Mouse (Mus musculus) lung, postnatal 25 days (tissue): ENCODE data around the gene Hhat.

ENCODE experiments used
- DNase-seq: peaks from one replicate; pipeline ENCODE4 v3.0.0; 2022; ENCODE audit warnings: low spot score

Hhat gene

DNA sequence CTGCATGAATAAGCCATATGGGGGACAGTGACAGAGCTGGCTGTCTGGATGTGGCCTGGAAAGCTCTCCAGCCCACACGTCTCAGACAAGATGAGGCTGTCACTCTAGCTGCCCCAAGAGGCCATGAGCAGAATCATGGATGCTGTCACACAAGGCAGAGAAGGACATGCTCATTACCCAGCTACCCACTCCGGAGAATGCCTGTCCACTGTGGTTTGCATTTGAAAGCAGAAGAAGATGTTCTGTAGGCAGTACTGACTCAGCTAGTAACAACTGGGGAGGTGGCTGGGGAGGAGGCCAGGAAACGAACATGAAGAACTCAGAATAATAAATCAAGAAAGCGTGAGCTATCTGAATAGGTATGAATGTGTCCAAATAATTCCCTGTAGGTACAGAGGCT, 215.5 kb downstream of the Hhat start:
- no peak for DNase-seq

DNA sequence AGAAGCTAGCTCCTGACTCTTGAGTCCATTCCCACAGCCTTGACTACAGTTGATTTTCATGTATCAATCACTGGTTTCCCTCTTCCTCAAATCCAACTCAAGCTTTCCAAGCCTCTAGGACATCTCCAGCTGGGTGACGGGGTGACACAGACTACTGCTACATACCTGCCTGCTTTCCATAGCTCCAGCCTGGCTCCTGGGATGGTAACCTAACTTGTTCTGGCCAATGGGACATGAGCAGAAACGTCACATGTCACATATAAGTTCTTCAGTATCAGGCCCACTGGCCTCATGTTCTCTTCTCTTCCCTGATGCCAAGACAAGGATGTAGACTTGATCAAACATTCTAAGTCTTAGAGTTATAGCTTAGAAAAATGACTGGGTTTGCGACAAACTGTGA, 220.5 kb downstream of the Hhat start:
- DNase-seq, result no peak

DNA sequence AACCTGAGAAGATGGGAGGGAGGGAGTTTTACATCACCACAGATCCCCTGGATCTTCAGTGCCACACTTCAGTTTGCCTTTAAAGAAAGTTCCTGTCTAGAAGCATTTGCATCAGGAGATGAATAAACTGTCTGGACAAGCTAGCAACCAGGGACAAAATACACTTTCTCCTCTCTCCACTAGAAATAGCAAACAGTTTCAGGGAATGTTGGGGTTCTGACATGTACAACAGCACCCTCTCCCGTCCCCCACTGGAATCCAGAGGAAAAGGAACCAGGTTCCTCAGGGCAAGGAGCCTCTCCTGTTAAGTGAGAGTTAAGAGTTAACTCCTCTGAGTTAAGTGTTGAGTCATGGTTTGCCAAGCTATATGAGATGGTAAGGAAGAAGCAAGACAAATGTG, 224.2 kb downstream of the Hhat start:
- DNase-seq, result no peak

DNA sequence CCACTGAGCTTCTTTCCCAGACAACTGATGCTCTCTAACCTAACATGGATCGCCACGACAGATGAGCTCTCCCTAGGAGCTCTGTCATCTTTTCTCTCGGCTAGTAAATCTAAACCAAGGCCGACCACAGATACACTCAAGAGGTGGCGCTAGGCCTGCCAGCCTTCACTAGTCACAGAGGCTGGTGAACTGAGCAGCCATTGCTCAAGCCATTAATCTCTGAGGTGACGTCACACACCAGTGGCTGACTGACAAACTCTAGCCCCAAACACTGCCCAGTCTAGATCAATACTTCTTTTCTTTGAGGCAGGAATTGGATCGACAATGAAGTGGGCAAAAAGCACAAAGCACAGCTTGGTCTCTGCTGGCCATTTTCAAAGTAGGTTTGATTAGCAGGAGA, 226.1 kb downstream of the Hhat start:
- DNase-seq, result no peak

DNA sequence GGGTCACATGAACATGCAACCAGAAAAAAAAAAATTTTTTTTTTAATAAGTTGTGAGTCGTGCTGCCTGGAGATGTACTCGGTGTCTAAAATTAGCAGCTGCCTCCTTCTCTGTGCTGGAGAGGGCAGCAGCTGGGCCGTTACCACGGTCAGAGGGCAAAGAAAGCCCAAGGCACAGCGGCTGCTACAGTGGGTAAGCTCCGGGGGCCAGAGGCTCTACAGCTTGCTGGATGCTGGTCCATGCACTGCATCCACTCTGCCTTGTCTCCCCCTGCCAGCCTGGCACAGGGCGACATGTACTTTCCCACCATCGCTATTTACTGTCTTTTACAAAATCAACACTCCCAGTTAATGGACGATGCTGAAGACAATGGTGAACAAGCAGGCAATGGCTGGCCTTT, 226.9 kb downstream of the Hhat start:
- DNase-seq, result no peak

DNA sequence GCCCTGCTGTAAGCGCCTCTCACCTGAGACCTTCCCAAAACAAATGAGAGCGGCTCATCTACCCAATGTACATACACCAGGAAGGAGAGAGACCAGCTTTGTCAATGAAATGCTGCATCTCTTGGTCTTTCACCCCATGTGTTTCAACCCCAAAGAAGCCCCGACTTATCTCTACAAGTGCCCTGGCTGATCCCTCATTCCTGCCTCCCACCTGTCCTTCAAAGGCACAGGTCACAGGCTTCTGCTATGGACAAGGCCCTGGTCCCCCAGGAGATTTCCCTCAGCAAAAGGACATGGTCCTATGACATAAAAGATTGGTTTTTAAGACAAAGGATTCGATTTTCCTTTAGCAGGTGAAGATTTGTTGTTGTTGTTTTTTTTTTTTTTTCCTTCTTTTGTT, 227.3 kb downstream of the Hhat start:
- DNase-seq, result no peak

DNA sequence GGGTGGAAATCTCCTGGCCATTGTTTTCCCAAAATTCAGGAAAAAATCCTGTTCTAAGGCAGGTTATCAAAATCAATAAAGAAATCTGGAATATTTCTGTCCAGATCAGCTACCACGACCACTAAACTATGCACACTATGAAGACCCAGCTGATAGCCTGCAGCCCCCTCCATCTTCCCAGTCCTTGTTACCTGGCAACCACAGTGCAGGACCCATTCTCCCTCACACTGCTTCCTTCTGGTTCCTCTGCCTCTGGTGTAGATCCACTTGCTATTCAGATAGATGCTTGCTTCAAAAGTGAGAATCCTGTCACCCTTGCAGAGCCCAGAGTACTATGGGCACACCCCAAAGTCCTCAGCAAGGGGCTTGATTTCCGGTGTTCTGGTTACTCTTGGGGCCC, 228.9 kb downstream of the Hhat start:
- no peak for DNase-seq

DNA sequence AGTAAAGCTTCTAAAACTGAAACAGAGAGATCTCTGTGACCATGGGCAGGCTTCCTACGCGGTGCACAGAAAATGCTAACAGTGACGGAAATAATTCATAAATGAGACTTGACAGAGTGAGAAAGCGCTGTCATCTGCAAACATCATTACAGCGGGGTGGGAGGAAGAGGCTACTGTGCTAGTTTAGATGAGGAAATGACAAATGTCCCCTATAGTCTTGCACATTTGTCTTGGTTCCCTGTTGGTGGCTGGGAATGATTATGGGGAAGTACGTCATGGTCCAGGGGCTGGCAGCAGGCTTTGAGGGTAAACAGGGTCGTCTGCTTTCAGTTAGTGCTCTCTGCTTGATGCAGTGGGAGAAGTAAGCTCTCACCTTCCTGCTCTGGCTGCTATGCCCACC, 233.9 kb downstream of the Hhat start:
- DNase-seq, result peak; percentile 1

DNA sequence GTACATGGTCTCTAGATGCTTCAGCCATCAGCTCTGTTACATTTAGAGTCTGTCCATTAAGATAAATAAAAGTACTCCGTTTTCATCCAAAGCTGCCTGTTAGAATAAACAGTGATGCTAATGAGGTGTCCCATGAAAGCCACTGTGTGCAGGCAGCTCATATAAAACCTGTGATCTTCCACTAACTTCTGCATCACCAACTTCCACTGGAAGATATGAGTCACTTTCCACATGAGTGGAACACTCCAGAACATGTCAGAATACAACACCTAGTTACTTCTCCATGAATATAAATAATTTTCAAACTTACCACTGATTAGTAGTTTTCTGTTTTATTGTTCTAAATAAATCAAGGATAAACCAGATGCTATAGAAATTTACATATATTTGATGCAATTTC, 234.6 kb downstream of the Hhat start:
- DNase-seq, result no peak

DNA sequence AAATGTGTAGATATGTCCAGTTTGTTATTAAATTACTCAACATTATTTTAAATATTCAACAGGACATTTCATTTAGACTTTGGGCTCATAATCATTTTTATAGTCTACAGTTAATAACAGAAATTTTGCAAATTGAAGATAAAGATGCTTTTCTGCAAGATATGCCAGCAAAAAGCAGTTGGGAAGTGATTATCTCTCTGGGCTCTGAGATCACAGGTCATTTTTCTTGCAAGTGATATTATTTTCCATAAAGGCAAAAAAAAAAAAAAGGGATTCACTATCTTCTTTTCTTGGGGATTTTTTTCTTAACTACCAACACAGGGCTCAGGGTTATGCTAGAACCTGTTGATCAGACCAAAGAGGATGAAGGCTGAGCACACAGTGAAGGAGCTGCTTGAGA, 238.0 kb downstream of the Hhat start:
- no peak for DNase-seq

DNA sequence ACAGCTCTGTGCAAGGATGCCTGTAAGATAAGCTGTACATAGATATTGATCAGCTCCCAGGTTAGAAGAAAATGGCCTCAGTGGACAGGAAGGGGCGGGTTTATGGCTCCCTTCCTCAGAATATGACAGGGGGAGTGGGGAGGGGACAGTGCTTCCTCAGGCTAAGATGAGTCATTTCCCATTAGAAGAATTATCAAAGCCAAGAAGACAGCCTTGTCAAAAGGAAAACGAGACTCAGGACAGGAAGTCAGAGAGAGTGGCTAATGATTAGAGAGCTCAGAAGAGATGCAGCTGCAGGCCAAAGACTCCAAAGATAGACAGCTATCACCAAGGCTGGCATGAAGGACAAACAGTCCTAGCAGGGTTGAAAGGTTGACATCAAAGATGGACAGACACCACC, 238.8 kb downstream of the Hhat start:
- peak; percentile 7 for DNase-seq

DNA sequence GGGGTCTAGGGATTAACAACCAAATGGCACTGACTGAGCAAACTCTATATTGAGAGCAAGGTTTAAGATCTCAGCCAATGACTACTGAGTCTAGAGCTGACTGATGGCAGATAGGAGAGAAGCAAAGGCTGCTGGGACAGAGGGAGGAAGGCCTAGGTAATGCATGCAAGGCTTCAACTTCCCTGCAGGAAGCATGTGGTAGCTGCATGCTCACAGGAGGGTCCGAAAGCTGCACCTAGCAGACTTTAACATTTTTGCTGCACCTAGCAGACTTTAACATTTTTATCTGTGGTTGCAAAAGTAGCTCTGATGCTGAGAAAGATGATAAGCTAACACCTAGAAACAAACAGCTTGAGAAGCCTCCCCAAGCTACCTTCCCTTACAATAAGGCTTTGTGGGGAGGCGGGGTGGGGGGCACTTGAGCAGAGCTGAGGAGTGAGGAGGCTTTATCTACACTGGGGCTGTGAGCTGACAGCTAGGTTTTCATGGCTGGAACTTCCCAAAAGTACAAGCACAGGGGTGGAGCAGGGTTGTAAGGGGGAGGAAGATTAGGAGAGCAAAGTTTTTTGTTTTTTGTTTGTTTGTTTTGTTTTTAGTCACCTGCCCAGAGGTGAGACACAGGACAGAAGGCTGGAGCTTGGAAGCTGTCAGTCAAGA, 239.4 kb downstream of the Hhat start:
- no peak for DNase-seq

DNA sequence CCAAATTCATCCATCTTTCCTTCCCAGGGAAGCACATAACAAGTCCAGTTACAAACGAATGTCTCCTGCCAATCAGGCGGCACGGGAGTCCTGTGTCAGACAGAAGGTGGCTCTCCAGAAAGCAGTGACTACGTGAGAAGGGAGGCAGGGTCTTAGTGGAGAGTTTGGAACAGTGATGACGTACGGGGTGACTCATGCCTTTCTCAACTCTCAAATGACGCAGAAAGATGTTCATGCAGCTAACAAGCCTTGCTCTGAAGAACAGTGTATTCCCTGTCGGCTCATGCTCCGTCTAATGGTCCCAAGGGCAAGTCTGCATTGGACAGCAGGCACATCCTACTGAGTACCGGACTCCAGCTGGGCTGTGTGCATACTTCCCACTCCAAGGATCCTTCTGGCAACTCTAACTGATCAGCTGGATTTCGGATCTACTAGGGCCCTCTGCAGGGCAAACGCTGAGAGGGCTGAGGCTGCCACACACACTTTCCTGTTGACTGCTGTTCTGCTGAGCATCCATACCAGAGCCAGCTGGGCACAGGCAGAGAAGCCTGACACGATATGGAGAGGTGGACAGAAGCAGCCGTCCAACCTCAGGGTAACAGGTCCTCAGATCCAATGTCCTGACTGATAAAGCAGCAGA, 245.2 kb downstream of the Hhat start:
- no peak for DNase-seq

DNA sequence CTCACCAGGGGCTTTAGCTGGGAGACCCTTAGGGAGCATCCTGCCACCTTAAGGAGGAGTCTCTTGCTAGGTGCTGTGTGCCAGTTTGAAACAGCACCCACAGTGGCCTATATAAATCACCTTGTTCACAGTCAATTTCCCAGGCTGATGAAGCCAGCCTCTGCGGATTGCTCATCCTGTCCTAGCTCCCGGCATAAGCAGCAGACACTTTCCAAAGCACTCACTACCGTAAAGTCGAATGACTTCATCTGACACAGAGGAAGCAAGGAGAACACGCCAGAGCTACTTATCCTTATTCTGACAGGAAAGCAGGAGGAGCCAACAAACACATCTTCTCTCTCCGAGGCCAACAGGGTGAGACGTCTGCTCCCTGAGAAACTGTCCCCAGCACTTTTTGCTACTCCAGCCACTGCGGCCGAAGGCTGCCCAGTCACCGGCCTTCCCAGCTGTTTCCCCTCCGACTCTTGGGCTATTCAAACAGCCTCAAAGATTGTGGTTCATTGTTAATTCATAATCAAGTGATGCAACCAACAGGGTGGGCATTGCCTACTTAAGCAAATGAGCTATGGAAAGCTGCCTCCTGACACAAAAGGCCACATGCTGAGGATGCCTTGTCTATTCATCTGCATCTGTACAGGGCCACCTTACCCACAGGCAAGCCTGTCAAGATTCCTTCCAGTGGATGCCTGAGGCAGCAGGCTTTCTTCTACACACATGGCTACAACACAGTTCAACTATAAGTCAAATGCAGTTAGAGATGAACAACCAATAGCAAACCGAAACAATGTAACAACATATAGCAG, 248.4 kb downstream of the Hhat start:
- DNase-seq, result no peak

DNA sequence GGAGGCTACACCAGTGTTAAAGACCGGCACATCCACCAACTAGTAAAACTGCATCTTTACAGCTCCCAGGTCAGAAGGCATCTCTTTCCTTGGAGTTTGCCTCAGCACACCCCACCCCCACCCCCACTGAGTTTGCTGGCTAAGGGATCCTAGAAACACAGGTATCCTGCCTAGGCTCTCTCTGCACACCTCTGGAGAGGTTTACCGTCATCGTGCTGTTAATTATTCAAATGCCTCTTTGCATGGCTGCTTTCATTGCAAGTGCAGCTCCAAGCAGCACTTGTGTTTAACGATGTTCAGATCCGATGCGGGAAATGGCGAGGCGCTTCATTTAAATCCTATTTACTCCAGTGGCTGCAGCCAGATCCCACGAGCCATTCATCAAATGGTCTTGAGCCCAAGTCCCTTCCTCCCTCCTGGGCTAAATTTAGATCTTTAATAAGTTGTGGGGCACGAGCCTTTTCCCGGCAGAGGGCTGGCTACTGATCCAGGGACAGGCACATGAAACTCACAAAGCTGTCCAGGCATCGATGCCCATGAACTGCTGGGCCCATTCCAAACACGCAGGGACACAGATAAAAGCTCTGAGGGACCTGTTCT, 250.1 kb downstream of the Hhat start:
- no peak for DNase-seq

DNA sequence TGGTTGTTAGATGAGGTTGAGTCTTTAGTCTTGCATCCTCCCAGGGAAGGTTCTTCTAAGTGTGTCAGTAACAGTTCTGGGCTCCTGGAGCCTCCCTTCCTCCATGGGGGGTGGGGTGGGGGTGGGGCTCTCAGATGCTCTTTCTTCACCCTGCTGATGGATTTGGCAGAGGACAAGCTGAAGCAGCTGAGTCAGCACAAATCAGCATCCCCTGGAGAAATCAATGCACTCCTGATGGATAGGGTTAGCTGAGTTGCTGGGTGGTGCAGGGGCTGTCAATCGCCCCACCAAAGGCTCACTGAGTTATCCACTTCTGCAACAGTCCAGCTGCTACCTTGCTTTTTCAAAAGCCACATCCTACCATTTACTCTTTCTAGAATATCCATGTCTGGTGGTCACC, 251.3 kb downstream of the Hhat start:
- DNase-seq, result no peak

DNA sequence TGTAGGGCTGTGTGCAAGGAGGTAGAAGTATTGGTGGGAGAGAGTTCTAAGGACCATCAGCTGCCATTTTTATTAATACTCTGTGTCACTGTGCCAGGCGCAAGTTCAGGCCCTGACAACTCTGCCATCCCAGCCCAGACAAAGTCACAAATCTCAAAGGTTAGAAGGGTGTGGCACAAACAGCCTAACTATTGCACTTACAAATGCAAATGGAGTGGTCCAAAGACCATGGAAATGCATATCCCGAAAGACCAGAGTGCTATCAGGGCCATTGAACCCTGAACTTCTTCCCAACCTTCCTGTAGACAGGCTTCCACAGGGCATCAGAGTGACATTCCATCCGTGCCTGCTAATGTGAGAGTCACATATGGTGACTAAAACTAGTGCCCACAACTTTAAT, 255.7 kb downstream of the Hhat start:
- DNase-seq, result no peak

DNA sequence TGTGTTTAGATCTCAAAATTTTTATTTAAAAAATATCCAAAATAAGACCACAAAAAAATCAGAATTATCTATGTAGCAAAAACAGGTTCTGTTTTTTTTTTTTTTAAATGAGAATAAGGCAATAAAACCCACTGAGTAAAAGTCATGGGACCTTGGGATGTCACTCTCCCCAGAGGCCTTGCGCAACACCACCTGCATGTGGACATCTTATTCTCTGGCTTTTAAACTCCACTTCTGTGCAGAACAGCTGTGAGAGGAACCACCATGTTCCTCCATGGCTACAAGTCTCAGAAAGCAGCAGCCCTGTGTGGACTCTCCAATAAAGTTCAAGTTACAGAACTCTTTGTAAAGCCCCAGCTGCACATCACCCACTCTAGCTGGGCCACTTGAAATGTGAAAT, 258.2 kb downstream of the Hhat start:
- no peak for DNase-seq

DNA sequence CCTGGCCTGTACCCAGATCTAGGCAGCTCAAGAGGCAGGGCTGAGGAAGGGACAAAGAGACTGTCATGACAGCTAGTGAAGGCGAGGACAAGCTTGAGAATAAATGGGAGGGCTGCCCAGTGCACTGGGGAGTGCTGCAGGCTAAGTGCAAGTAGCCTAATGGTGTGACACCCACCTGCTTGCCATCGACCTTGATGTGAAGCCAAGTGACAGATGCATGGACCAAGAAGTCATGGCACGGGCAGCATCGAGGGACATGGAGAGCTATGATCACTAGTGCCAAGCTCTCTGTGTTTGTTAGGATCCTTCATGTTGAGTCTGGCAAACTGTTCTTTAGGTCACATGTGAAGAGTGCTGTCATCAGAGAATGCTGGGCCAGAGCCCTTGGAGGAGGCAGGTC, 267.4 kb downstream of the Hhat start:
- DNase-seq, result no peak

DNA sequence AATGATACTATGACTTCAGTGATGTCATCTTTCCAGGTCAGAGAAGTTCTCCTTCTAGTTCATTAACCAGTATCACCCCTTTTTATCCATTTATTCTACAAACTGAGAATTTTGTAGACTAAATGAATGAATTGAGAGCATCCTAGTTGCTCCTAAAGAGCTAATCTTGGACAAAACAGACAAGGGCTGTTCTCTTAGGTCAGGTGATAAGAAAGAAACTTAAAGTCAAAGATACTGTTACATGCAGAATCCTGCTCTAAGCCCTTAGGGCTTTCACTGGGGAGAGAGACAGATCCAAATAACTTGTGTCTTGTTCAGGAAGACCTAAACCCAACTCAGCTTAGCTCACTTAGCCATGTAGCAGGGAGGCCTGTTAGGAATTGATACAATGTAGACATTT, 268.2 kb downstream of the Hhat start:
- DNase-seq, result no peak

DNA sequence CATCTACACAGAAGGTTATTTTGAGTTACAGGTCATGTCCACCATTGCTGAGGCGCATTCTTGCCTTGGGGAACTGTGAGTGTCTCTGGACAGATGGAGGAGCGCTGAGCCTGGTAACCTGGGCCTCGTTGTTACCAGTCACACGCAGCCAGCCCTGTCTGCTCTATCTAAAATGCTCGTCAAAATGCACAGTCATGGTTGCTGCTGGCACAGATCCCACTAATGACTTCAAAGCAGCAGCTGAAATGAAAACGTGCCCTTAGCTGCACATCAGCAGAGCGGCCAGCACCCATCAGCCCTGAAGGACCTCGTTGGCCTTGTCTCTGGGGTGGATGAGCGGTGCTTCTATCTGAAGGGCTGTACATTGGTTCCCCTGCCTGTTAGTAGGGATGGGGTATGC, 269.0 kb downstream of the Hhat start:
- DNase-seq, result no peak

DNA sequence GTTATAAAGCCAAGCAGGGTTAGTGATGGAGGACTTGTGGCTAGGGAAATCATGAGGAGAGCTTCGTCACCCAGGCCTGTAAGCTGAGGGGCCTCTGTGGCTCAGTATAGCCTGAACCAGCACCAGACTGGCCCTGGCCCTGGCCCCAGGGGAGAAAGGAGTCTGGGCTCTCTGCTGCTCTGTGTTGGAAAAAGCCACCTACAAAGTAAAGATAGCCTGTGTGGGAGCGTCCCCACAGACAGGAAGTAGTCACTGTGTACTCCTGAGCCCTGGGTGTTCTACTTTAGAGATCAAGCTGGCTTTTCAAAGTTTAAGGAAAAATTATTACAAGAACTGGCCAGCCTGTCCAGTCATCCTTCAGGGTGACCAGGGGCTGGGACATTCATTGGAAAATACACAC, 273.5 kb downstream of the Hhat start:
- no peak for DNase-seq
